Mouse (Mus musculus): ENCODE data around the gene Lingo1. TPM values are rescaled to one million over a fixed set of nuclear protein-coding genes. Genes with fewer than 3 reads are reported as not detected.

Lingo1 gene
- polyA plus RNA-seq, 1 experiment from 2014 or later = 4.5 TPM

- Histone ChIP-seq H3K36me3 (no peaks in the 10 kb centered on the region), H3K27me3 (no peaks in the 10 kb centered on the region), H3K4me2 (no peak overlapping the region), H3K4me3 (no peak overlapping the region), H3K9me3 (no peaks in the 10 kb centered on the region), H3K9ac (no peak overlapping the region), H3K4me1 (no peaks in the 10 kb centered on the region), H3K27ac (no peak overlapping the region)
- WGBS = 42% methylated on average over 23 of the region's 23 CpGs
- no peak for ATAC-seq (ENCODE audit: insufficient number of reproducible peaks, low FRiP score, low TSS enrichment, low read depth)
These were observed 223.5 kb downstream of the Lingo1 start for GRCm38 (mm10) chr9:56572534-56573479.

Other genes starting within 250 kb of the Lingo1 start
- gene Odf3l1, start 68.2 kb upstream of the Lingo1 start, polyA plus RNA-seq (2015; fragmentation: Nextera tagmentation; extraction: Ambion mirVana) = 1.00 and 3.4 TPM in 2 replicates
- 49.1 and 52.2 TPM in 2 replicates for gene Cspg4, start 68.6 kb upstream of the Lingo1 start, polyA plus RNA-seq (2015; fragmentation: Nextera tagmentation; extraction: Ambion mirVana)
- gene Snx33, start 131.9 kb upstream of the Lingo1 start, polyA plus RNA-seq (2015; fragmentation: Nextera tagmentation; extraction: Ambion mirVana) = 10.9 and 11.3 TPM in 2 replicates
- gene Imp3, start 141.0 kb upstream of the Lingo1 start, polyA plus RNA-seq (2015; fragmentation: Nextera tagmentation; extraction: Ambion mirVana) = 80.0 and 86.5 TPM in 2 replicates
- gene Snupn, start 154.4 kb upstream of the Lingo1 start, polyA plus RNA-seq (2015; fragmentation: Nextera tagmentation; extraction: Ambion mirVana) = 24.9 and 26.6 TPM in 2 replicates
- 18.1 and 22.9 TPM in 2 replicates for gene Ptpn9, start 198.5 kb upstream of the Lingo1 start, polyA plus RNA-seq (2015; fragmentation: Nextera tagmentation; extraction: Ambion mirVana)

Measured in limb, embryonic 15.5 days (tissue).